Mouse (Mus musculus) olfactory bulb, adult 2 months (tissue): ENCODE measurements at regions not wholly inside any gene's neighbourhood (a gene's known extent, or its start where the extent isn't known, plus 50 kb on each side); places are given as distances from the start of the nearest gene placed in this dataset.

Experiments
- CTCF ChIP-seq: fragments of 200-500 bp; IDR thresholded peaks from 2 replicates; pipeline ENCODE4 v1.5.1; 2012; ENCODE audit warnings: low read depth, mild to moderate bottlenecking, low read length, moderate library complexity; ENCODE audit not compliant: insufficient read depth
- POLR2A ChIP-seq: fragments of 200-500 bp; IDR thresholded peaks from 2 replicates; pipeline ENCODE4 v1.6.1; 2012; ENCODE audit warnings: mild to moderate bottlenecking, low read depth, low read length, moderate library complexity; ENCODE audit not compliant: insufficient read depth

DNA sequence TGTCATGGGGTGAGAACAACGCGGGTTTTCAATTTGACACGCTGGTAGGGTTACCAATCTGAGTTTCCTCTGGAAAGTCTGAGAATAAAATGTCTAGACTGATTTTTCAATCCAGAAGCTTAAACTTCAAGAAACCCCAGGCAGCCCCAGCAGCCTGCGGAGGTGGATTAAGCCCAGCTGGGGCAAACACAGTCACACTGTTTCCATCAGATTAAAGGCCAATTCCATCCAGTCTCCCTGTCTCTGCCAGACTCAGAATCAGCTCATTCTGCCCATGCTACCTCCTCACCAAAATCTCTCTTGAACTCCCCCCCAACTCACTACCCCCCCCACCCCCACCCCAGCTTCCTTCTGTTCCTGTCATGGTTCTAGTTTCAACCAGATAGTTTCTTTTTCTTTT is 307.9 kb upstream of the Dcbld2 start:
- TF ChIP-seq CTCF (no peak), POLR2A (no peak)
